Mouse (Mus musculus): Measurements from ENCODE around the gene Cyth2.

The Cyth2 gene

DNA sequence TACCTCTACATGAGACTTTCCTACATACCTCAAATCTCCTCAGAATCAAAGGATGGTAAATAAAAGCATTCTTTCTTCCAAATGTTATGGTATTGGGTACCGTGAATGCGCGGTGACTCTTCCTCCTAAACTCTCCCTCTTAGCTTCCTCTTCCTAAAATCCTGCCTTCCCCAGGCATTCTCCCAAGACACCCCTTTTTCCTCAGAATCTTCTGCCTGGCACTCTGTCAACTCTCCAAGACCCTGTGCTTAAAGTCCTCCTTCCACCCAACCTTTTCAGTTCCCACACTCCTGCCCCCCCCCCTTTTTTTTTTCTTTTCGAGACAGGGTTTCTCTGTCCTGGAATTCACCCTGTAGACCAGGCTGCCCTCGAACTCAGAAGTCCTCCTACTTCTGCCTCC lies 460 bp upstream of the Cyth2 start:
- DNase-seq (ENCODE audit: low read depth, low spot score): no peak

GRCm38 (mm10) chr7:45812921-45813320 lies 1.5 kb downstream of the Cyth2 start:
- no peak for DNase-seq (ENCODE audit: low read depth, low spot score)

GRCm38 (mm10) chr7:45809276-45810075 lies 4.9 kb downstream of the Cyth2 start:
- DNase-seq (ENCODE audit: low read depth, low spot score): no peak

- no peak for DNase-seq (ENCODE audit: low read depth, low spot score)
Observed at GRCm38 (mm10) chr7:45808471-45808870, 5.9 kb downstream of the Cyth2 start.

DNA sequence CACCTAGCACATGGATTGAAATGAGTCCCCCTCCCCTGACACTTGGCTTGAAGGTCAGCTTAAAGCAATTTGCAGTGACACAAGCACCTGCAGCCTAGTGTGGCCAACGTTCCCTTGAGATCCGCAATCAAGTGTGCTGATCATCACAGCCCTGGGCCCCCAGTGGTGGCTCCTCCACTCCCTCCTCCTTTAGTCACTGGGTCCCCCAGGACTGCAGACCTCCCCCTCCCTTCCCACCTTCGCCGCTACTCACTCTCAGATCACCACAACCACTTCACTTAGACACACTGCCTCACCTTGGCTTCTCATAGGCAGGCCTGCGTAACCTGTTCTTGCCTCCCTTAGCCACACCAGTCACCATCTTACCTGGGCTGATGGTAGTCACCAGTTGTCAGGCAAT lies 8.4 kb downstream of the Cyth2 start:
- DNase-seq (ENCODE audit: low read depth, low spot score): no peak

GRCm38 (mm10) chr7:45802551-45802950 lies 11.8 kb downstream of the Cyth2 start:
- DNase-seq (ENCODE audit: low read depth, low spot score): no peak

DNA sequence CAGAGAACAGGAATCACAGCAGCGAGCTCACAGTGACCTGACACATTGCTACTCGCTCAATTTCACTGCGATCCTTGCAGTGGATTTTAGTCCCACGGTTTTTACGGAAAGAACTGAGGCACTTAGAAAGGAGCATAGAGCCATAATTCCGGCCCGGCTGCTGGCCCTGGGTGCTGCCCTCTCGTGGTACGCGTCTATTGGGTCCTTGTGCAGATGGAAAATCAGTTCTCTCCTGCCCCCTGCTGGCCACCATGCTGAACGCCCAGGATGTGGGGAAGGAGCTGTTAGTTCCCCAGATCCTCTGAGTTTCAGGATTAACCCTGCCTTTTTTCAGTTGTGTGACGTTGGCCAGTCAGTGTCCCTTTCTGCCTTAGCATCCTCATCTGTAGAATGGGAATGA lies 13.0 kb downstream of the Cyth2 start:
- peak; percentile 85 for DNase-seq (ENCODE audit: low read depth, low spot score)

DNA sequence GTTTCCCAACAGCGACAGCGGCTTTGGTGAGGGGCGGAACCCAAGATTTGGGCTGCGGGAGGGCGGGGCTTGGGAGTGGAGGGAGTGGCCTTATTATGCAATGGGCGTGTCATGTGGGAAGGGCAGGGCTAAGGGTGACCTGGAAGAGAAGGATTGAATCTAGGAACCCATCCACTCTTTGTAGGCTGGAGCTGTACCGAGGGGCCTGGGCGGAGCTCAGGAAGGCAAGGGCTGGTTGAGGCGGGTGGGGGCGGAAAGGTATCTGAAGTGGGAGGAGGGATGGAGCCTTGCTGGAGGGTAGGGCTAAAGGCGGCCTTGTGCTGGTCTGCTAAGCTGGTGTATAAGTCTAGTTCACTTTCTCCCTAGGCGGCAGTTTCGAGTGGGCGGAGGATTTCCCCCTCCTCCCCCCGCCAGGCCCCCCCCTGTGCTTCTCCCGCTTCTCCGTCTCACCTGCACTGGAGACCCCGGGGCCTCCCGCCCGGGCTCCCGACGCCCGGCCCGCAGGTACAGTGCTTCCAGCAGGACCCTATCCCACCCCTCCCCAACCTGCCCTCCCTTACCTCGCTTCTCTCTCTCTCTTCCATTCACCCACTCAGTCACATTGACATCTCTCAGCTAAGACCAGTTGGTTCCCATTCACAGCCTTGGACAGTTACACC lies 13.7 kb downstream of the Cyth2 start:
- DNase-seq (ENCODE audit: low read depth, low spot score): no peak

- DNase-seq (ENCODE audit: low read depth, low spot score): no peak
Observed at GRCm38 (mm10) chr7:45800001-45800400, 14.4 kb downstream of the Cyth2 start.

GRCm38 (mm10) chr7:45798931-45799330 lies 15.4 kb downstream of the Cyth2 start:
- no peak for DNase-seq (ENCODE audit: low read depth, low spot score)

- DNase-seq (ENCODE audit: low read depth, low spot score): no peak
Observed at GRCm38 (mm10) chr7:45798511-45798836, 15.9 kb downstream of the Cyth2 start.

GRCm38 (mm10) chr7:45797661-45798510 lies 16.5 kb downstream of the Cyth2 start:
- no peak for DNase-seq (ENCODE audit: low read depth, low spot score)

DNA sequence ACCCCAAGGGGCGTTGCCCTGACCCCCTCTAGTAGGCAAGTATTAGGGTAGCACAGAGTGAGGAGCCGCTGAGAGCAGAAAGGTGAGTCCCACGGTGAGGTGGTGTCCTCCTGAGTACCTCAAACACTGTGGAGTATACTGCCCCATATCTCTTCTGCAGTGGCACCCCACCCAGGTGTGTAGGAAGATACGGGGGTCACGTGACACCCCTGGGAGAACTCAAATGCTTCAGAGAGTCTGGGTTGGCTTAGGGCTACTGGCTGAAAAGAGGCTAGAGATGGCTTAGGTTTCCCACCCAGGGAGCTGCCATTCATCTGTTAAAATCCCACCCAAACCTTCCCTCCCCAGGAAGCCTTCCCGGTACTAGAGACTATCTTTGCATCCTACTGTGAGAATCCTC lies 17.4 kb downstream of the Cyth2 start:
- DNase-seq (ENCODE audit: low read depth, low spot score): no peak

DNA sequence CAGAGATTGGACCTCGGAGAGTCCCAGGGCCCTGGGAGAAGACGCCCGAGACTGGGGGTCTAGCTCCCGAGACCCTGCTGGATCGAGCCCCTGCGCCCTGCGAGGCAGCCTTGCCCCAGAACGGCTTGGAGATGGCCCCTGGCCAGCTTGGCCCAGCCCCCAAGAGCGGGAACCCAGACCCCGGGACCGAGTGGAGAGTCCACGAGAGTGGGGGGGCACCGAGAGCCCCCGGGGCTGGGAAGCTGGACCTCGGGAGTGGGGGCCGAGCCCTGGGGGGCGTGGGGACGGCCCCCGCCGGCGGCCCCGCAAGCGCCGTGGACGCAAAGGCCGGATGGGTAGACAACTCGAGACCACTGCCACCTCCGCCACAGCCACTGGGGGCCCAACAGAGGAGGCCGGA lies 19.4 kb downstream of the Cyth2 start:
- DNase-seq (ENCODE audit: low read depth, low spot score): no peak

DNA sequence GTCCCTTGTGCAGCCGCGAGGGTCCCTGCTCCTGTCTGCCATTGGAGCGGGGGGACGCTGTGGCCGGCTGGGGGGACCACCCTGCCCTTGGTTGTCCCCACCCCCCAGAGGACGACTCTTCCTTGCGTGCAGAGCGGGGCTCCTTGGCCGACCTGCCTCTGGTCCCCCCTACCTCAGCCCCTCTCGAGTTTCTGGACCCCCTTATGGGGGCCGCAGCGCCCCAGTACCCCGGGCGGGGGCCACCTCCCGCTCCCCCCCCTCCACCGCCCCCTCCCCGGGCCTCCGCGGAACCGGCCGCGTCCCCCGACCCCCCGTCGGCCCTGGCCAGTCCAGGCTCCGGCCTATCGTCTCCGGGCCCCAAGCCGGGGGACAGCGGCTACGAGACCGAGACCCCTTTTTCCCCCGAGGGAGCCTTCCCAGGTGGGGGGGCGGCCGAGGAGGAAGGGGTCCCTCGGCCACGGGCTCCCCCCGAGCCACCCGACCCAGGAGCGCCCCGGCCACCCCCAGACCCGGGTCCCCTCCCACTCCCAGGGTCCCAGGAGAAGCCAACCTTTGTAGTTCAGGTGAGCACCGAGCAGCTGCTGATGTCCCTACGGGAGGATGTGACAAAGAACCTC lies 20.3 kb downstream of the Cyth2 start:
- no peak for DNase-seq (ENCODE audit: low read depth, low spot score)

- DNase-seq (ENCODE audit: low read depth, low spot score): no peak
Observed at GRCm38 (mm10) chr7:45793240-45793639, 21.1 kb downstream of the Cyth2 start.

- no peak for DNase-seq (ENCODE audit: low read depth, low spot score)
Observed at GRCm38 (mm10) chr7:45791756-45792490, 22.5 kb downstream of the Cyth2 start.

DNA sequence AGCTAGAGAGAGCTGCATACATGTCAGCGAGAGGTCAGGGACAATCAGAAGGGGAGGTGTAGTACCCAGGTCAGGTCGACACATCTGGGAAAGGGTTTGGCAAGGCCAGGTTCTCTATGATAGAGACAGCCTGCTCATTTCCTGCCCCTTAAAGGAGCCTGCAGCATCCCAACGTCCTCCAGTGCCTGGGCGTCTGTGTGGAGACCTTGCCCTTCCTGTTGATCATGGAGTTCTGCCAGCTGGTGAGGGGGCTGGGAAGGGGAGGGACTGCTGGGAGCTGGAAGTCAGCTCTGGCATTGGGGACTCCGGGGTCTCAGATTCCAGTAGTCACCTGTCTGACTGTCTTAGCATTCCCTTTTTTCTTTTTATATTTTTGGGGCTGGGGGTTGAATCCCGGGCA lies 23.7 kb downstream of the Cyth2 start:
- DNase-seq (ENCODE audit: low read depth, low spot score): no peak

DNA sequence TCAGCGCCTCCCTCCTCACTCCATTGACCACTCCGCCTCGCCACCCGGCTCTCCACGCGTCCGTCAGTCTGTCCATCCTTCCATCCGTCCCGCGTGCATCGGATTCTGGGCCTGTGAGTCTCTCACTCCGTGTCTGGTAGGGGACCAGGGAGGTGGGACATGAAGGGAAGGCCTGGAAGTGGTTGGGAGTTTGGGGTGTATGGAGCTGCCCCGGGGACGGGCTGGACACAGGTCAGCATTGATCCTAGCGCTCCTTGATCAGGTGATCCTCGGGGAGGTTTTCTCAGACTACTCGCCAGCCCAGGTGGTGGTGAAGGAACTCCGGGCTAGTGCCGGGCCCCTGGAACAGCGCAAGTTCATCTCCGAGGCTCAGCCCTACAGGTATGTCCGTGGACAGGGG lies 26.7 kb downstream of the Cyth2 start:
- no peak for DNase-seq (ENCODE audit: low read depth, low spot score)

DNA sequence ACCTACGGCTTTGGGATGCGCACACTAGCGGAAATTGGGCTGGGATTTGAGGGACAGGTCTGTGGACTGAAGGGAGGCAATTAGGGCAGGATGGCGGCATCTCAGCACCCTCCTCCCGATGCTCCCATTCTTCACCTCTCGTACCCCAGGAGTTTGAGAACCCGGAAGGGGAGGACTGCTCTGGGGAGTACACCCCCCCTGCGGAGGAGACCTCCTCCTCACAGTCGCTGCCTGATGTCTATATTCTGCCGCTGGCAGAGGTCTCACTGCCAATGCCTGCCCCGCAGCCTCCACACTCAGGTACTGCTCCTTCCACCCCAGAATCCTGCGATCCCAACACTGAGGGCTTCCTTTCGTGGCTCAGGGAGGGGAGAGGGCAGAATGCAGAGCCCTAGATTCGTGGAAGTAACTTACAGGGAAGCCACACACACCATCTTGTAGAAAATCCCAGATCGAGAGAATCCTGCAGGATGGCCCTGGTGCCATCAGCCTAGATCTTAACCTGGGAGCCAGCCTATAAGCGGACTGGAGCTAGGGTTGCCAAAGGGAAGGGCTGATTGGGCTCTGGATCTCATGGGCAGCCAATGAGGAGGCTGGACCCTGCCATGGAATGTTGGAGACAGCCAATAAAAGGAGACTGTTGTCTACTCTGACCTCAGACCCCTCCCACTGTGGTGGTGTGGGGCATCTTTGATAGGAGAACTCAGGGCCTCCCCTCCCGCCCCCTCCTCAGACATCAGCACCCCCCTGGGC lies 27.5 kb downstream of the Cyth2 start:
- no peak for DNase-seq (ENCODE audit: low read depth, low spot score)

DNA sequence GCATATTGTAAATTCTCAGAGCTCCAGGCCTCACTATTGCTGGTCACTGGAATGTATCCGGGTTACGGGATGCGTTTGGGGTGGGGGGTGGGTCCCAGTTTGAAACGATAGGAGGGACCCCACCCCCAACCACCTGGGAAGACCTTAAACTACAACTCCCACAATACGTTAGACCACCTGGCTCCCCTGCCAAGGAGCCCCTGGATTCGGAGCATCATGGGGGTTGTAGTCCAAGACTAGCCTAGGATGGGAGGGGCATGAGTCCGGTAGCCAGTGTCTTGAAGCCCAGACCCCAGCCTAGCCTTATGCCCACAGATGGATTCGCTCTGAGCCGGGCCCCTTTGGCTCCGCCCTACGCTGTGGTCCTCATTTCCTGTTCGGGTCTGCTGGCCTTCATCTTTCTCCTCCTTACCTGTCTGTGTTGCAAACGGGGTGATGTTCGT lies 28.2 kb downstream of the Cyth2 start:
- DNase-seq (ENCODE audit: low read depth, low spot score): peak; percentile 46

Measured in retina, postnatal 7 days (tissue).